Mouse (Mus musculus) kidney, postnatal 25 days (tissue): ENCODE results near the gene Nab2.
"Not testable (repeated sequence)": the region's sequence is repeated elsewhere in the genome, so short reads cannot be mapped to it uniquely, and the experiment has no call there.

Source experiments
- DNase-seq, 2 experiments: peaks; one replicate each; pipeline ENCODE4 v3.0.0; 2021; ENCODE audit warnings: mixed read lengths in 2 of 2

The Nab2 gene

DNA sequence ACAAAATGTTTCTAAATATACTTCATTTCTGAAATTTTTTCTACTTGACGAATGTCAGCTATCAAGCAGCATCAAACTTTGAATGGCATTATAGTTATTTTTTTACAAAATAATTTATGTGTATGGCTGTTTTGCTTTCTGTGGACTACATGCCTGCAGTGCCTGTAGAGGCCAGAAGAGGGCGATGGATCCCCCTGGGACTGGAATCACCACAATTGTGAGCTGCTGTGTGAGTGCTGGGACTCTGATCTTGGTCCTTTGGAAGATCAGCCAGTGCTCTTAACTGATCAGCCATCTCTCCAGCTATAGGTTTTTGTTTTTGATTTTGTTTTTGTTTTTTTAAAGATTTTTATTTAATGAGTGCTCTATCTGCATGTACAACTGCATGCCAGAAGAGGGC is 2.9 kb upstream of the Nab2 start:
- DNase-seq: peak in 1 of 2 experiments; percentile 61

DNA sequence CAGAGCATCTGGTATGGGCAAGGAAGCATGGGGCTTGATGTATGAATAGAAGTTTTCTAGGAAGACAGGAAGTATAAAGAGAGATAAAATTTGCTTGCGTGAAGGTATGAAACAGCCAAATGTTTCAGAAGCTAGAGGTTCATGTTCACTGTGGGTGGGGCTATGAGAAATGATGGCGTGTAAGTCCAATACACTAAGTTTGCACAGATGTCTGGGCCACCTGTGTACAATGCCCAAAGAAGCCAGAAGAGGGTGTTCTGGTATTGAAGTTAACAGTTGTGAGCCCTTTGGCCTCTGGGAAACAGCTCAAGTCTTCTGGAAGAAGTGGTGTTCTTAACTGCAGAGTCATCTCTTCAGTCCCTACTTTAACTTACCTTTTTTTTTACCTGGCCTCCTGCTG is 1.8 kb upstream of the Nab2 start:
- no peak for DNase-seq

DNA sequence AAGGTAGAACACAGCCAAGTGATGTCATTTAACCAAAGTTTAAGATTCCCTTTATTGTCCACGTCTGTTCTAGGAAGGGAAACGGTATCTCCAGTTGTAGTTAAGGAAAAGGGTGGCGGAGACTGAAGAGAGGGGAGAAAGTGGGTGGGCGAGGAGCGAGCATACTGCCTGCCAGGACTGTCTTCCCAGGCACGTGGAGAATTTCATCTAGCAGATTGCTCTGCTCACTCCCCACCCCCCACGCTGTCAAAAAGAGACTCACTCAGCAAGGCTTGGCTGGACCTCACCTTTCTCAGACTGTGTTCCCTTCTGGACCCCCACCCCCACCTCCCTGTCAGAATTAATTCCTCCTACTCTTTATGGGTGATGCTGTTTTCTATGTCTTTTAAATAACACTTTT is 802 bp upstream of the Nab2 start:
- DNase-seq: no peak

DNA sequence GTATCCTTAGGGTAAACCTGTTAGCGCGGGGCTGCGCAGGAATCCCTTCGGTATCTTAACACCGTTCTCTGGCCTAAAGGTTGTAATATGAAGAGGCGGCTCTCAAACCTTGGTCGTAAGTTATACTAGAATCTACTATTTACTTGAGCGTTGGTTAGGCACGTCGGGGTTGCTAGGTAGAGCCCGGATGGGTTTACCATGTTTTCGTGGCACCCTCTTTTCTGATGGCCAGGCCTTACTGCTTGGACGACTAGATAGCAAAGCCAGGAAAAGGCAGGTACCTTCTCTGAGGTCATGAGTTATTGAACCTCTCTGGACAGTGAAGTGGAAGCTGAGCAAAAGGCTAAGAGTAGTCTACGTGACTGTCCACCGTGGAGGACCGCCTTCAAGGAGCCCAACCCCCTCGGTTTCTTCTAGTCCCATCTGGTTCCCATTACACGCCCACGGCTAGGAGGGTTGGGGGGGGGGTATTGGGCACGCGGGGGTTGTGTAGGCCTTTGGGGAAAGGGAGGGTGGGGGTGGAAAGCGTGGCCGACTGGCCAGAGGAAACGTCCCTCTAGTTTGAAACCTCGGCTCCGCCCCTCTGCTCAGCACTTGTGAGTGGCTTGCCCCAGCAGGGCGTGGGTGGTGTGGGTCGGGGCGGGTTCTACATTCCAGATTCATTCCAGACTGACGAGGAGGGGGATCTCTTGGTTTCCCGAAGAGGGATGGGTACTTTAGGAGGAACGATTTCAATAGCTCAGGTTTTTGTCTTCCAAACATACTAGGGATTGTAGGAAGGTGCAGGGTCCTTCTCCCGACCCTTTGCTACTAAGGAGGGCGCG is 887 bp downstream of the Nab2 start:
- DNase-seq: peak; percentile 94 to 97

DNA sequence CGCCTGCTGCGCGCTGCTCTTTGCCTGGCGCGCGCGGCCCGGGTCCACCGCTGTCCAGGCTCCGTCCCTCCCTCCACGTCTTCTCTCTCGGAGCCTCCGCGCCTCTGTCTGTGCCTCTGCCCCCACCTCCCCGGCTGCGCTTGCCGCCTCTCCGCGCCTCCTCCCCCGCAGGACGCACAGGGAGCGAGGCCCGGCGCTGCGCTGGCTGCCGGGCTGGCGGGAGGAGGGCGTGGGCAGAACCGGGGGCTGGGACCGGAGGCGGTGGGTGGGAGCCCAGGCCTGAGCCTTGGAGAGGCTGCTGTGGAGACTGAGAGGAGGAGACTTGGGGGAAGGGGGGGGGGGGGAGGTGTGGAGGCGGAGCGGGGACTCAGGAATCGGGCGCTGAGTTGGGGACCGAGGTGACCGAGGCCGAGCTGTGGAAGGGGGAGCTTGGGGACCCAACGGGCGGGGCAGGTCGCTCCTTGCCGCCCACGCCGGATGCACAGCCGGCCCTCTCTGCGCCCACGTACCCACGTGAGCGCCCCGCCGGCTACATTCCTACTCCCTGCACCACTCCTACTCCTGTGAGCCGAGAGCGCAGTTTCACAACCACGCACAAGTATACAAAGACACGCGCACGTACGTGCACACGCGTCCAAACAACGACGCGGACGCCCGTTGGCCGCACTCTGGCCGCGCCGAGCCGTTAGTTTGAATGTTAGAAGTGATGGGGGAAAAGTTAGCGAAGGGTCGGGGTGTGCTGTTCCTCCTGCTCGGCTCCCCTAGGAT is 1.7 kb downstream of the Nab2 start, which contains the start of gene Nemp1:
Gene Nemp1 (plus strand): TSS at position 401 of the 768 bp plus-strand sequence.
- DNase-seq: peak; percentile 86 to 96

DNA sequence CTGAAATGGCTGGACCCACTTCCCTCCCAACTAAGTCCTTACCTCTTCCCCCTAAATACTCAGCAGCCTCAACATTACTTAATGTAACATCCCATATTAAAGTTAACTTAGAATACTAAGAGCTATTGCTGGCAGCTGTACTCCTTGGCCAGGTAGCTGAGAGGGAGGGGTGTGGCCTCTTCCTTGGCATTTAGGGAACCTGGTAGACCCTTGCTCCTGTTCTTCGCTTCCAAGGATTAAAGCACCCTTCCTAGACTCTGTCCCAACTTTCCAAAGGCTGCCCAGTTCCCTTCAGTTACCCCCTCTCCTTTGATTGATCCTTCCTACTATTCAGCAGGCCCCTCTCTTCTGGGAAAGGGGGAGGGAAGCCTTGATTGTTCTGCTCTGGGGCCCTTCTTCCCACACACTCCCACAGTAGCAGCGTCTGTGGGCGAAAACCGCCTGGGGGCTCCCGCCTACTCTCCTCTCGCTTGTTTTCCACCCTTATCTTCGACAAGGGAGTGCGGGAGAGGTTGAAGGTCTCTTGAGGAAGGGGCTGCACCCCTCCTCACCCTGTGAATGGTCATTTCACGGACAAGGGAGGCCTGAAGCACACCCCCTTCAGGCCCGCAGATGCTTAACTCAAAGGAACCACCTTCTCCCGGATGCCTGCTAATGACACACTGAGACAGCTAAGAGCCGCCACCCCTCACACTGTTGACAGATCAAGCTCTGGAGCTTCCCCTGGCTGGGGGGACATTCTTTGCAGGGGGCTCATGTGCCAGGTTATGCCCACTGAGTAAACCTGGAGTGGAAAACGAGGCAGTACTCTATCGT is 2.8 kb downstream of the Nab2 start:
- DNase-seq: peak in 1 of 2 experiments; percentile 61

DNA sequence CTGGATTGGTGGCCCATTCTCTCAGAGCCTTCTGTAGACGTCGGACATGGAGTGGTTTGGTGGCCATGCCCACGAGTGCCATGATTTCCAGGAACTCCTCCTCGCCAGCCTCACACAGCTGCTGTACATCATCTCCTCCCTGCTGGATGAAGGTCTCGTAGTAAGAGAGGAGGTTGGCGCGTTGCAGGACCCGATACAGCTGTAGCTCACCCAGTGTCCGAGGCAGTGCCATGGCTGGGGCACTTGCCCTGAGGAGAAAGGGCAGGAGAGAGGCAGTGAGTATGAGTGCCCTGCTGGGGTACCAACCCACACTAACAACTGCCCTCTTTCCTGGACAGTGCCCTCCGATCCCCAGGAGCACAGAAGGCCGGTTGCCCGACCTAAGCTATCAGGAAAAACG is 3.5 kb downstream of the Nab2 start:
- DNase-seq: no peak

DNA sequence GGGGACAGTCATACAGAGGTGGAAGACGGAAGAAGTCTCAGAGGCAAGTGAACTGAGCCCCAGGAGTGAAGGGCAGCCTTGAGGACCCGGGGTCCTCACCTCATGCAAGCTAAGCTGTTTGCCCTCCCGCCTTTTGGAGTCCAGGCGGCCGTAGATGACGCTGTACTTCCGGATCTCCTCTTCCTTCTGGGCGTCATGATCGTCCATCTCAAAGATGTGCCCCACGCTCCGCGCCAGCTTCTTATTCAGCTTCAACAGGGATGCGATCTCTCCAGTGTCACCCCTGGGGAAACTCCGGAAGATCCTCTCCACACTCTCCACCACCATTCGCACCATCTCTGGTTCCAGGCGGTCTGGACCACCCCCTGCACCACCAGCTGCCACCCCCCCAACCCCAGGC is 4.2 kb downstream of the Nab2 start:
- DNase-seq: no peak

DNA sequence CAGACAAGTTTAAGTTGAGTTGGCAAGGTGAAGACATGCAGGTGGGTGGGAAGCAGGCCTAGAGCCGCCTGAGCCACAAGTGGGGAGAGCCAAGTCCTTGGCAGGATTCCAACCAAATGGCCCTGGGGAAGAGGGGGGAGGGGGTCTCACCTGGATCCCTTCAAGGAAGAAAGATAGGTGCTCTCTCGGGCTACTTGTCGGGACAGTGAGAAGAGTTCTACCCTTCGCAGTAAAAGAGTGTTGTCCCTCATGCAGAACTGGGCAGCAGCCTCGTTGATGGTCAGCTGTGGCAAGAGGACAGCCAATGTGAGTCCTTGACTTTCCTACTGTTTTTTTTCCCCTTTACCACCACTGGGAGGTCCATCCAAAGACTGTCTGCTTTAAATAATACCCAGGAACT is 4.8 kb downstream of the Nab2 start:
- no peak for DNase-seq

DNA sequence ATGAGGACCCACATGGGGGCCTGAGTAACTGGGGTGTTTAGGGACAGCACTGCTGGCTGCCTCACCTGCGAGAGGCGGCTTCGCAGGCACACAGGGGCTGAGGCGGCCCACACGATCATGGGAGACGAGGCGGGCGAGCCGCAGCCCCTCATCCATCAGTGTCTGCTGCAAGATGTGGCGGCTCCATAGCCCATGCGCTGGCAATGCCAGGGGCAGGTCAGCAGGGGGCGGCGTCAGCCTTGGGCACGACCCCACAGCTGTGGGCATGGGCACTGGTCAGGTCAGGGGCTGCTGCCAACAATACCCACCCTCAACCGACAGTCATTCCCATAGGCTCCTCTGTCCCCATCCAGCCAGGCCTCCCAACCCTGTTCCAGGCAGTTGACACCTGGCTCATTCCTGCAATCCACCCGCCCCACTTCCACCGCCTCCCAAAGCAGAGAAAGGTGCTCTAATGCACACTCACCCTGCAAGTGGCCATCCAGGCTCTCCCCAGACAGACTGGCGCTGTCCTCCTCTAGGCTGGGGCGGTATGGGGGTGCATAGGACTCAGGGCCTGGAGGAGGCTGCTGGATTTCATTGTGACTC is 5.6 kb downstream of the Nab2 start:
- peak; percentile 34 to 72 for DNase-seq

DNA sequence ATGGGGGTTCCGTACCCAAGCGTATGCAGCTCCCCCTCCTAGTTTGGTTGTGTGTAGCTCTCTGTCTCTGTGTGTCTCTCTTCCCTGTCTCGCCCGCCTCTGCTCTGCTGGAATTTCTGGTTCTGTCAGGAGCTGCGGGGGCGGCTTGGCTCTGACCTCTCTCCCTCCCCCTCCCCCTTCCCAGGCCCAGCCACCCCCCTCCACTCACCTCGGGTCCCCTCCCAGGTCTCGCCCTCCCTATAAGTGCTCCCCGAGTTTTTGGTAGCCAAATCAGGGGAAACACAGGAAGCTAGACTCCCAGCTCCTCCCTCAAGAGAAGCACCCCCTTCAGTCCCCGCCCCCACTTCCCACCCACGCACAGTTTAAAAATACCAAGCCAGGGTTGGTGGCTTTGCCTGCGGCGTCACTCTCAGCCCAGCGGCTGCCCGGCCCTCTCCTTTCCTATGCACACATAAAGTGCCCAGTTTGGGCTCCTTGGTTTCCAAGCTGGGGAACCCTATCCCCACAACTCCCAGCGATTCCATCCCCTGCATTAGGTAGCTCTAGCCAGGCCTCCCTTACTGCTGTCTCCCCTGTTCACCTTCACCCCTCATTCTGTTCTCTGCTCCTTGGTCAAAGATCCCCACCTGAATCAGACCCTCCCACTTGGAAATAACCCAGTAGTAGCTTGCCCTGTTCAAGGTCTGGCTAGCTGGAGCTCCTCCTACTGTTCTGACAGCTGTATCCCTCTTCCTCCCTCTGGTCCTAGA is 6.3 kb downstream of the Nab2 start:
- peak; percentile 80 to 89 for DNase-seq

DNA sequence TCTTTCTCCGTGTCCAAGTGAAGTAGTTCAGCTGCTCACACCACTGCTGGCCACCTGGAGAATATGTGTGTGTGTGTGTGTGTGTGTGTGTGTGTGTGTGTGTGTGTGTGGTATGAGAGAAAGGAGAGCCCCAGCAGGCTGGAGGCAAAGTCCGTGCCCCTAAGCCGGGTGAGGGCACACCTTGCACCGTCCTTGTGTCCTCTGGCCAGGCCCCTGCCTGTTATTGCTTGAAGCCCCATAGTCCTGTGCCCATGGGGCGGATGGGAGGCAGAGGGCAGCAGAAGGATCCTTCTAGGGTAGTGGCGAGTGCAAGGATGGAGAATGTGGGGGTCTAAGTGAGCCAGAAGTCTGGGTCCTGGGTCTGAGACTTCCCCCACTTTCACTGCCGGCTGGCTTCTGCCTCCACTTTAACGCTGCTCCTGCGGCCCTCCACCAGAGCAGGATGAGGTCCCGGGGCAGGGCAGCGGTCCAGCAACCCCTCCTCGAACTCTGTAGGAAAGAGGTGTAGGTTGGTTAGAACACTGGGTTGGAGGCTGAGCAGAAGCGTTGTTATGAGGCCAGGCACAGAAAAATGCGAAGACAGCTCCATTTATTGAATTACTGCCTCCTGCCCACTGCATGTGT is 7.0 kb downstream of the Nab2 start:
- DNase-seq: peak; percentile 41 to 83

DNA sequence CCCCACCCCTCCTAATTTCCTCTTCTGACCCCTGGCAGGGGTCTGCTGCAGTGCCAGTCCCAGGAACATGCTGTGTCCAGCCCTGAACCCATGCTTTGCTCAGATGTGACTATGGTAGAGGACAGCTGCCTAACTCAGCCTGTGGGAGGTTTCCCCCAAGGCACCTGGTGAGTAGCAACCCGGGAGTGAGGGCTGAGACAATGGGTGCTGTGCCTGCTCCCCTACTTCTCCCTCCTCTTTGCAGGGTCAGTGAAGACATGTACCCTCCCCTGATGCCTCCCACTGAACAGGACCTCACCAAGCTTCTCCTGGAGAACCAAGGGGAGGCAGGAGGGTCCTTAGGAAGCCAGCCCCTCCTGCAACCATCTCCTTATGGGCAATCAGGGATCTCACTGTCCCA is 8.8 kb downstream of the Nab2 start:
- no peak for DNase-seq

DNA sequence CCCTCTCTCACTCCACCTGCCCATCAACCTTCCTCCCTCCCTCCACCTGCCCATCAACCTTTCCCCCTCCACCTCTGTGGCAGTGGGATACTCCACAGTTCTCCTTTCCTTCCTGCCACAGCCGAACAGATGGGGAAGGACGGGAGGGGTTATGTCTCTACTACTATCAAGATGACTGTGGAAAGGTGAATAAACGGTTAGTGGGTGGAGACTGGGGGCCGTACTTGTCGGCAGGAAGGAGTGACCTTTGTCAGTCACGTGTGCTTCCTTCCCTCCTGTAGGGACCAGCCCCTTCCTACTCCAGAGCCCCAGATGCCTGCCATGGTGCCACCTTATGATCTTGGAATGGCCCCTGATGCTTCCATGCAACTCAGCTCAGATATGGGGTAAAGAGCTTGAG is 10.3 kb downstream of the Nab2 start:
- no peak for DNase-seq

DNA sequence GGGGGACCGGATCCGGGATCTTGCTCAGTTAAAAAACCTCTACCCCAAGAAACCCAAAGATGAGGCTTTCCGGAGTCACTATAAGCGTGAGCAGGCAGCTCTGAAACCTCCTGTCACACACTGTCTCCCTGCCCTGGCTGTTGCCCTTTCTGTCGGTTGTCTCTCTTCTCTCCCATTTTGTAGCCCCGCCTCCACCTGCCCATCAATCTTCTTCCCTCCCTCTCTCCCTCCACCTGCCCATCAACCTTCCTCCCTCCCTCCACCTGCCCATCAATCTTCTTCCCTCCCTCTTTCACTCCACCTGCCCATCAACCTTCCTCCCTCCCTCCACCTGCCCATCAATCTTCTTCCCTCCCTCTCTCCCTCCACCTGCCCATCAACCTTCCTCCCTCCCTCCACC is 10.8 kb downstream of the Nab2 start:
- DNase-seq: not testable (repeated sequence)

DNA sequence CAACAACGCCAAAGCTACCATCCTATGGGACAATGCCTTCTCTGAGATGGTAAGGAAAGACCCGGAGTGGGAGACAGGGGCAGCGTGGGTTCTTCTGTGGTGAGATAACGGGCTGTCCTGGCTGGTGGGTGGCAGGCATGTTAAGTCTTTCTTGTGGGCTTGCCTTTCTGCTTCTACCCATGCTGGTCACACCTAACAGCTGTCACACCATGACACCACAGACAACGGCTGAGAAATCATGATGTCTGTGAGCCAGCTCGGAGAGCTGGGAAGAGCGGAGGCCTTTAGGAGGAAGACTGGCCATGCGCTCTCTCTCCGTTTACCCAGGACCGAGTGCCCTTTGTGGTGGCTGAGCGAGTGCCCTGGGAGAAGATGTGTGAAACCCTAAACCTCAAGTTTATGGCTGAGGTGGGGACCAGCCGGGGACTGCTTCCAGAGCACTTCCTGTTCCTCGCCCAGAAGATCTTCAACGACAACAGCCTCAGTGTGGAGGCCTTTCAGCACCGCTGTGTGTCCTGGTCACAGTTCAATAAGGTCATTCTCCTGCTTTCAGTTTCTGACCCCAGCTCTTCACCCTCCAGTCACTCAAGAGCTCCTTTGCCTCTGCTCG is 13.3 kb downstream of the Nab2 start:
- no peak for DNase-seq

DNA sequence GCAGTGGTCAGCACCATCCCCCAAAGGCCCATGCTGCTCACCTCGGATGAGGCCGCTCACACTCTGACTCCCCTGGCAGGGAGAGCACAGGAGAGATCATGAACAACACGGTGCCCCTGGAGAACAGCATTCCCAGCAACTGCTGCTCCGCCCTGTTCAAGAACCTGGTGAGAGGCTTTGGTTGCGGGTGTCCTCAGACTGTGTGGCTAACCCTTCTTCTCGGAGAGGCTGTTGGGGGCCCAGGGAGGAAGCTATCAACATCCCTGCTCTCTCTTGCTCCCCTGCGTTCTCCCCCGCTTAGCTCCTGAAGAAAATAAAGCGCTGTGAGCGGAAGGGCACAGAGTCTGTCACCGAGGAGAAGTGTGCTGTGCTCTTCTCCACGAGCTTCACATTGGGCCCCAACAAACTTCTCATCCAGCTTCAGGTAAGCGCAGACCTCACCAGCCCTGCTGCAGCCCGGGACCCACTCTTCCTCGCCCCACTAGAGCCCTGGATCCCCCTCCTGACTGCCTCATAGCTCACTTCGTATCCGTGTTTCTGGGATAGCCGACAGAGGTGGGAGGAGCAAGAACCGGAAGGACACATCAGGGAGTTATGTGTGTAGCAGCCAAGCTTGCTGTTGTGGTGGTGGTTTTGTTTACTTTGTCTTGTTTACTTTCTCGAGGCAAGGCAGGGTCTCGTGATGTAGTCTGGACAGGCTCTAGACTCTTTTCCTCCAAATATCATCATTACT is 15.3 kb downstream of the Nab2 start:
- no peak for DNase-seq

DNA sequence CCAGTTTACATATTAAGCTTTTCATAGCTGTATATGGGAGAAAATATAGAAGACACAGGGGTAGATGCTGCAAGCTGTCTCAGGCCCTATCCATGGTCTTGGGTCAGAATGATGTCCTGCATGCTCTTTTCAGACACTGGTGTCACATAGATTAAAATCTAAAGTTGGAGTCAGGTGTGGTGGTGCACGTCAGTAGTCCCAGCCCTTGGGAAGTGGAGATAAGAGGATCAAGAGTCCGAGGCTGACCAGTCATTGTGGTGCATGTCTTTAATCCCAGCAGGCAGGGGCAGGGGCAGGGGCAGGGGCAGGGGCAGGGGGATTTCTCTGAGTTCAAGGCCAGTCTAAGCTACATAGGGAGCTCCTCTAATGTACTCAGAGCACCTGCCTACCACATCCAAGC is 22.6 kb downstream of the Nab2 start:
- no peak for DNase-seq

DNA sequence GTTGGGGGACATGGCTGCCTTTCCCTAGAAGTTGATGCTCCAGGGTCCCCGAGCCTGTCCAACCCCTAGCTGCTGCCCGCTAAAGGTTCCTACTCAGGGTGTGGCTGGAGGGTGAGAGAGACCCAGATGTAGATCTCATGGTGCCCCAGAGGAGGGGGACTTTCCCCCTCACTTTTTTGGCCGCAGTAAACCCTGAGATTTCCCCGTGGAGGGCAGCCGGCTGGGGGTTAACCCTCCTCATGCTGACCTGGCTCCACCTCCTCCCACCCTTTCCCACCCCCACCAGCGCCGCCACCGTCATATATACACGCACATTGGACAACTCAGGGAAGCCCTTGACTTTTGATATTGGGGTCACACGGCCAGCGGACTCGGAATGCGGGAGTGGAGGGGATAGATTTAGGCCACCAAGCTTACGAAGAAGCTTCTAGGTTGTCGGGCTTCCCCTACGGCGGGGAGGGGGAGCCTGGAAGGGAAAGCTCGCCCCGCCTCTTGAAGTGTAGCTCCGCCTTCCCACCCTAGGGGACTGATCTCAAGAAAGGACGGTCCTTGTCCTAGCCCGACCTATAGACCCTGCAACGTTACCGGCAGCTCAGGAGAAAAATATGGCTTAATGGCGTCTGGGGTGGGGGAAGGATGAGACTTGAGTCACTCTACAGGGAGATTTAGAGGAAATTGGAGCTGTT is 24.7 kb downstream of the Nab2 start:
- DNase-seq: peak; percentile 88 to 90
